Mouse (Mus musculus) olfactory bulb, adult 2 months (tissue): ENCODE measurements around the gene Tmem201. TPM values are rescaled to one million over a fixed set of nuclear protein-coding genes. Genes with fewer than 3 reads are reported as not detected.
A peak's percentile ranks its signal among the peaks of the same experiment; 100 is the strongest.

Experiments
- H3K27ac ChIP-seq: fragments of 200-500 bp; 2 replicates; pipeline ENCODE4 v1.5.1; 2012; ENCODE audit warnings: low read depth, low read length; ENCODE audit not compliant: insufficient read depth
- H3K4me1 ChIP-seq: fragments of 200-500 bp; 2 replicates; pipeline ENCODE4 v1.6.1; 2012; ENCODE audit warnings: low read length; ENCODE audit not compliant: control insufficient read depth, insufficient read depth
- H3K4me3 ChIP-seq: fragments of 200-500 bp; 2 replicates; pipeline ENCODE4 v1.5.1; 2012; ENCODE audit warnings: mild to moderate bottlenecking, low read depth, low read length, moderate library complexity; ENCODE audit not compliant: insufficient read depth
- CTCF ChIP-seq: fragments of 200-500 bp; IDR thresholded peaks from 2 replicates; pipeline ENCODE4 v1.5.1; 2012; ENCODE audit warnings: low read depth, mild to moderate bottlenecking, low read length, moderate library complexity; ENCODE audit not compliant: insufficient read depth
- POLR2A ChIP-seq: fragments of 200-500 bp; IDR thresholded peaks from 2 replicates; pipeline ENCODE4 v1.6.1; 2012; ENCODE audit warnings: mild to moderate bottlenecking, low read depth, low read length, moderate library complexity; ENCODE audit not compliant: insufficient read depth
- WGBS: fragments of 180-500 bp; shearing (Covaris S2); methylation state at CpG from one replicate; pipeline ENCODE4 v1.1.7; 2018; 5-methylcytosine and 5-hydroxymethylcytosine counted together
- polyA plus RNA-seq: library from polyadenylated mRNA; stranded (reverse); fragments of >200 nt; gene quantifications from 2 replicates; pipeline ENCODE4 v1.2.4, GENCODE M21; 2012; ENCODE audit warnings: low replicate concordance; ENCODE audit not compliant: missing spikeins, insufficient read depth, insufficient read length

The Tmem201 gene
- polyA plus RNA-seq, 1 experiment, result not detected

DNA sequence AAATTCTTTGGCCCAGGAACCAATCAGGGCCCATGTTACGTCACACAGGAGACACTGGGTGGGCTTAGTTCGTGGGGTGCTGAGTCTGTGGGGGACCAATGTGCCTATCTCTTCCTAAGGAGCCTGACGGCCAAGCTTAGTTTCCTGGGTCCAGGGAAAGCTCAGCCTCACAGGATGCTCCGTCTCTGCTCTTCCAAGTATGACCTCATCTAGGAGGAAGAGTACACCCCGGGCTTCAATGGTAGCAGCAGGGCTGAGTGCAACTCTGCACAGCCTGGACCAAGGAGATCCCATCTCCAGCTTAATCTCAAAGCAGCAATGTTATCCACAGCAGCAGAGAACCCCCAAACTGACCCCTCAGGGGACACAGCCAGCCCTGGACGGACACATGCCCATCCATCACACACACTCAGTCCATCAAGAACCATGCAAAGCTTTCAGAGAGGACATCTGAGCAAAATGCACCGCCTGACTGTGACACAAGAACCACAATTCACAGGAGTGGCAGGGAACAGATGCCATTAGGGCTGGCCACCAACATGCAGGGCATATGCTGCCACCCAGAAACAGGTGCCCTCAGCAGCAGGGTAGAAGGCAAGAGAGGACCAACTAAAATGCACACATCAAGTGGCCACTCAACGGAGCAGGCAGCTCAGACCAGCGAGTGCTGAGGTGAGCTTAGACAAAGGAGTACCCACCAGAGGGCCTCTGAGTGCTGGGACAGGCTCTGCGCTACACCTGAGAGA lies 2.9 kb downstream of the Tmem201 start:
- no peak for TF ChIP-seq POLR2A
- no peak for TF ChIP-seq CTCF
- 69% methylated on average over 10 of the region's 10 CpGs for WGBS
- Histone ChIP-seq H3K27ac (peak overlapping the region; percentile 88), H3K4me3 (no peak overlapping the region), H3K4me1 (peaks cover 67% of the 10 kb centered on the region)

DNA sequence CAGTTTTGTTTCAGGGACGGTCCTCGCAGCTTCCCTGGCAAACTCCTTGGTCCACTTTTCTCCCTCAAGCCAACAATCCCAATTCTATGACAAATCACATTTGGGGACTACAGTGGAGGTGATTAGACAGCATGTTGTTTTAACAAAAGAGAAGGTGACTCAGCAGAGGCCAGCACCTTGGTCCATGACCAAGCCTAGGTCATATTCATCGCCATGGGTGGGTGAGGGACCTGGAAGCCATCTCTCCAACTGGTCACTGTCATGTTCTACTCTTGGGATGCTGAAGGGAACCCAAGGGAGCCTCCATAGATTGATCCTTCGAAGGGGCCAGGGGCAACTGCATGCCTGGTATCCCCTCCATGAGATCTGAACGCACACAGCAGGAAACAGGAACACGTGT lies 3.6 kb downstream of the Tmem201 start:
- Histone ChIP-seq H3K27ac (peak overlapping the region; percentile 88), H3K4me1 (peaks cover 73% of the 10 kb centered on the region), H3K4me3 (no peak overlapping the region)
- WGBS, result 77% methylated on average over 6 of the region's 6 CpGs
- TF ChIP-seq POLR2A, result no peak

DNA sequence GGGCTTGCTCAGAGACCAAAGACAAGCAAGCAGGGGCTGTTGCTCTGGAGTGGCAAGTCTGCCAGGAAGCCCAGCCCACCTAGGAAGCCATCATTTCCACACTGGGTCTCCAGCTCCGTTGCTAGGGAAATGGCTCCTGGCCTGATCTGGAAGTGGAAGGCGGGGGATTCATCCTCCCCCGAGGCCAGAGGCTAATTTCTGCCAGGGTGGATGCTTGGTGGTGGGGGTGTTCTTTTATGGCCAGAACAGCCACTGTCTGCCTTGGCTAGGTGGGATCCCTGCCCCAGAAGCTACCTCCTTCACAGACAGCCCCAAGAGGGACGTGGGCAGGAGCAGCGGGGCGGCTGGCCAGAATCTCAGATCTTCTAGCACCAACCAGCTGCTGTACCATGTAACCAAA lies 4.1 kb downstream of the Tmem201 start:
- Histone ChIP-seq H3K27ac (peak overlapping the region; percentile 88), H3K4me1 (peaks cover 77% of the 10 kb centered on the region), H3K4me3 (no peak overlapping the region)
- no peak for TF ChIP-seq CTCF
- no peak for TF ChIP-seq POLR2A
- WGBS, result 35% methylated on average over 6 of the region's 6 CpGs

DNA sequence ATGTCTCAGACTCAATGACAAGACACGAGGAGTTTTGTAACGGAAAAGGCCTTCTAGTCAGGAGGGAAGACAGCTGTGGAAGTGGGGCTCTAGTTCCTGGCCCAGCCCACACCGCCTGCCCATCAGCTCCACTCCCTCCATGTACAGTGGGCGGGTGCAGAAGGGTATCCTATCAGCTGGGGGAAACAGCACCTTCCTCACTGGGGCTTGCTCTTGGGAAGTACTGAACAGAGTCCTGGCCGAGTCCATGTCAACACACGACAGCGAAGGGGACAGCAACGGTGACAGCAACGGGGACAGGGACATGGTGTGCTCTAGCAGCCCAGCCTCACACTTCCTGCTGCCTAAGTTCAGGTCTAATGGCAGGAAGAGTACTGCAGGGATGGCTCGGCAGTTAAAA lies 5.0 kb downstream of the Tmem201 start:
- peak overlapping the region; percentile 88 for H3K27ac ChIP-seq
- no peak overlapping the region for H3K4me3 ChIP-seq
- H3K4me1 ChIP-seq, result peaks cover 77% of the 10 kb centered on the region
- 35% methylated on average over 10 of the region's 10 CpGs for WGBS
- TF ChIP-seq POLR2A (no peak), CTCF (no peak)

DNA sequence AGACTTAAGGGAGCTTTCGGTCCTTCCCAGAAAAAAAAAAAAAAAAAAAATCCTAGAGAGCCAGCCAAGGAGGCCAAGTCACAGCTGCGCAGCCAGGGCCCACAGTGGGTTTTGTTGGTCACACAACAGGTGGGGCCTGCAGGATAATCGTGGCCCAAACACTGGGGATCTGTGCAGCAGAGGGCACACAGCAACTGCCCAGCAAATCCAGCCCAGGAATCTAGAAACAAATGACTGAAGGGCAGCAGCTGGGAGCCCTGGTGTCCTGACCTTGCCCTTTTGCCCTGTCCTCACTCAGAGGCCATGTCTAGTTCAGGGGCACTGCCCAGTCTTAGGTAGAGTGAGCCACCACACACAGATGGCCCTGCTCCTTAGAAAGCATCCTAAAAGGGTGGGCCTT lies 5.5 kb downstream of the Tmem201 start:
- H3K4me1 ChIP-seq, result peaks cover 77% of the 10 kb centered on the region
- no peak for TF ChIP-seq CTCF
- no peak for TF ChIP-seq POLR2A
- H3K4me3 ChIP-seq, result no peak overlapping the region
- peak overlapping the region; percentile 88 for H3K27ac ChIP-seq
- 56% methylated on average over 3 of the region's 3 CpGs for WGBS

DNA sequence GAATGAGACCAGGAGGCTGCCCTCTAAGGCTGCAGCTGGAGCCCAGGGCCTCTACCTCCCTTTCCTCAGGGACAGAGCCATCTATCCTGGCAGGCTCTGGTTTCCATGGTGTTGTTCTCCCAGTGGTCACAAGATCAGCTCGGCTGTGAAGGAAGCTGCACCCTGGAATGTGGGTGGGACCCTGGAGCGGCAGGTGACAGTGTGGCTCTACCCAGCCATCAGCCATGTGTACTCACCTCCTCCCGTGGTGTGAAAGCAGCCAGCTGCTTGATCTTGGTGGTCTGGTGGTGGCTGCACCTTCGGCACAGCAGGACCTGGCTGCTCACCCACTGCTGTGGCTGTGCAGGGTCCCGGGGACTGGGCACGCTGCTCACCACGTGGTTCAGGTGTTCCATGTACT lies 7.0 kb downstream of the Tmem201 start:
- H3K4me3 ChIP-seq, result no peak overlapping the region
- peaks cover 68% of the 10 kb centered on the region for H3K4me1 ChIP-seq
- TF ChIP-seq POLR2A, result no peak
- no peak for TF ChIP-seq CTCF
- no peak overlapping the region for H3K27ac ChIP-seq
- 73% methylated on average over 7 of the region's 7 CpGs for WGBS

DNA sequence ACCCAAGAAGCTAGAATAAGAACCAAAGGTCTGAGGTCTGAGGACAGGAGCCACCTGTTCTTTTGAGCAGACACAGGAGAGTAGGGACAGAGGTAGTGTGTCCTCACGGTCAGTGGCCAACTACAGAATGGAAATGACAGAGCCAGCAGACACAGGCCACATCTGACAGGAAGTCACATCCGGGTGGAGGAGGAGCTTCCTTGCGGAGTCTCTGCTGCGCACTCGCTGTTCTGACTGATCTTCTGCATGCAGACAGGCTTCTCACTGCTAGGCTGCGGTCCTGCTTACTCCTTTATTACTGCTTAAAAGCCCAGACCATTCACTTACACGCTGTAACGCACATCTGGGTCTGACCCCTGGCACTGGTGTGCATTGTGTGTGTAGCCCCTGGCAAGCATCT lies 9.0 kb downstream of the Tmem201 start:
- Histone ChIP-seq H3K4me3 (no peak overlapping the region), H3K4me1 (peaks cover 68% of the 10 kb centered on the region), H3K27ac (no peak overlapping the region)
- WGBS, result 66% methylated on average over 8 of the region's 8 CpGs
- TF ChIP-seq CTCF (no peak), POLR2A (no peak)

DNA sequence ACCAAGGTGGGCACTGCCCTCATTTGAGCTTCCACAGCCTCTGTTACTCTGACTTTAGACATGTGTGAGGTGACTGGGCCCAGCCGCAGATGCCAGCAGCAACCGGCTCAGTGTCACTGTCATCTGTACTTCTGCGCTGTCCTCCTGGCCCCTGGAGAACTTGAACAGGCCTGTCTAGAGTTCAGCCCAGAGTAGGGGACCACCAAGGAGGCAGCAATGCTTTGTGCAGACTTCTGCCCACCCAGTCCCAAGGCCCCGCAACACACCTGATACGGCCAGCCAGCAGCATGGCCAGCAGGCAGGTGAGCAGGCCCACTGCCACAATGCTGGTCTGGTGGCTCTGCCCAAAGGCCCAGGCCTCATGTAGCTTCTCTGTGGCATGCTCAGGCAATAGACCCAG lies 10.2 kb downstream of the Tmem201 start:
- TF ChIP-seq CTCF (no peak), POLR2A (no peak)
- no peak overlapping the region for H3K4me3 ChIP-seq
- peaks cover 60% of the 10 kb centered on the region for H3K4me1 ChIP-seq
- H3K27ac ChIP-seq, result no peak overlapping the region
- WGBS, result 98% methylated on average over 5 of the region's 5 CpGs

DNA sequence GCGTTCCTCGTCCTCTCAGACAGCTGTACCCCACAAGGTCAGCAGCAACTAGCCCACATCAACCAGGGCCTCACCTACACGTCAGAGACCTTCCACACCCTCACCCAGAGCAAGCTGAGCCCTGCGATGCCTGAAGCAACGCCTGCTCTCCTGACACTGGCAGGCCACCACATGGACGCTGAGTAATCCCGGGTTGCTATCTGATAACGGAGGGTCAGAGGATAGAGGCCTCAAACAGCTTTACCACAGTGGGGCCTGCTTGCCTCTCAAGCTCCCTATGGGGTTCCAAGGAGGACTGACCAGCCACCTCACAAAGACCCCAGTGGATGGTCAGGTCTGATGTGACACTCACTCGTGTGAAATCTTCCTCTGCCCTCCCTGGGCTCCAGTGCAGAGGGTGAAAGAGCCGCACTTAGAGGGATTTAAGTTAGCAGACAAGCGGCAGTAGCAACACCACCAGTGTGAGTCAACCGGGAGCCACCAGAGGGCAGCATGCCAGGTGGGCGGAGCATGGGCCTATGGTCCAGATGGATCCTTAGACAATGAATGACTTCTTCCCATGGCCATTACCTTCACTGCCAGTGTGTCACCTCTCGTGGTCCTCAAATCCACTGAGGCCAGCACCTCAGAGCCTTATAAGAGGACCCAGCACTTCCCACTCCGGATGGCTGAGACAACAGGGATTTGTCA lies 12.0 kb downstream of the Tmem201 start:
- WGBS, result 70% methylated on average over 15 of the region's 15 CpGs
- peaks cover 42% of the 10 kb centered on the region for H3K4me1 ChIP-seq
- TF ChIP-seq CTCF, result peak; percentile 28; the same call in 1 of the 2 replicates
- no peak for TF ChIP-seq POLR2A
- no peak overlapping the region for H3K27ac ChIP-seq
- H3K4me3 ChIP-seq, result no peak overlapping the region
